Mouse (Mus musculus) lung, embryonic 14.5 days (tissue): ENCODE data around the gene Gm6482. TPM values are rescaled to one million over a fixed set of nuclear protein-coding genes. Genes with fewer than 3 reads are reported as not detected.
"Not testable (repeated sequence)": the region's sequence is repeated elsewhere in the genome, so short reads cannot be mapped to it uniquely, and the experiment has no call there.

ENCODE experiments used
- ATAC-seq: fragments of 200-750 bp; cut with Nextera tagmentation; 2 replicates; pipeline ENCODE4 v1.8.0; 2017; ENCODE audit warnings: mild to moderate bottlenecking, moderate TSS enrichment, moderate library complexity; ENCODE audit not compliant: insufficient read depth
- DNase-seq: peaks from one replicate; pipeline ENCODE4 v3.0.0-alpha.2; 2015
- H3K27ac ChIP-seq: fragments of 300-500 bp; sonication (generic); 2 replicates; pipeline ENCODE4 v1.5.1; 2014; ENCODE audit warnings: low read depth, mild to moderate bottlenecking, moderate library complexity
- H3K27me3 ChIP-seq: fragments of 300-500 bp; sonication (generic); 2 replicates; pipeline ENCODE4 v1.6.1; 2014; ENCODE audit warnings: low read length, control low read depth; ENCODE audit not compliant: insufficient read depth
- H3K36me3 ChIP-seq: fragments of 300-500 bp; sonication (generic); 2 replicates; pipeline ENCODE4 v1.6.1; 2014; ENCODE audit warnings: control low read depth; ENCODE audit not compliant: insufficient read depth
- H3K4me1 ChIP-seq: fragments of 300-500 bp; sonication (generic); 2 replicates; pipeline ENCODE4 v1.6.1; 2014; ENCODE audit warnings: antibody characterized with exemption, control low read depth; ENCODE audit not compliant: insufficient read depth
- H3K4me2 ChIP-seq: fragments of 300-500 bp; sonication (generic); 2 replicates; pipeline ENCODE4 v1.6.1; 2014; ENCODE audit warnings: mild to moderate bottlenecking
- H3K4me3 ChIP-seq: fragments of 300-500 bp; sonication (generic); 2 replicates; pipeline ENCODE4 v1.5.1; 2014; ENCODE audit warnings: low read depth, low read length
- H3K9ac ChIP-seq: fragments of 300-500 bp; sonication (generic); 2 replicates; pipeline ENCODE4 v1.6.1; 2014
- H3K9me3 ChIP-seq: fragments of 300-500 bp; sonication (generic); 2 replicates; pipeline ENCODE4 v1.6.1; 2016; ENCODE audit warnings: low read depth, low read length, control low read depth
- CTCF ChIP-seq: IDR thresholded peaks from 2 replicates; pipeline ENCODE4 v1.5.1; 2016; ENCODE audit warnings: antibody characterized with exemption, low read depth
- WGBS: fragments of 180-500 bp; shearing (Covaris S2); extraction: QIAGEN DNeasy Blood & Tissue Kit; methylation state at CpG from one replicate; pipeline ENCODE4 v1.1.7; 2014; 5-methylcytosine and 5-hydroxymethylcytosine counted together
- polyA plus RNA-seq: library from polyadenylated mRNA; unstranded; fragments of >200 nt; fragmentation: Nextera tagmentation; extraction: Ambion mirVana; gene quantifications from 2 replicates; pipeline ENCODE4 v1.2.1, GENCODE M21; 2014

Gm6482 gene
- polyA plus RNA-seq, result not detected in 2 replicates

DNA sequence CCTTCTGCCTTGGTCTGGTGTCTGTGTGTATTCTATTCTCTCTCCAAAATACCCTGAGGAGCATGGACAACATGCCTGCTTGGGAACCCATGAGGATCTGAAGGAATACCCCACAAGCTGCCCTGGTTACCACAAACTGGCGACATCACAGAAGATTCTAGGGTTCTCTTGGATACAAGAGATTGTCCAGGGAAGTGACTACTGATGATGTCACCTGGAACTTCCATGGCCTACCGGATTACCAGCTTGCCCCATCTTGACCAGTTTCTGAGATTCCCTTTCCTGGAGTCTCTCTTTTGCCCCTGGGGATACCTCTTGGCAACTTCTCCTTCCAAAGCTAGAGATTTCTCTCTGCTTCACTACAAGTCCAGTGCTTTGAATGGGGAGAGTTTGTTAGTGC, at the start of gene Gm6482:
Gene Gm6482, minus strand, starts transcription at position 101 of the 400 bp plus-strand sequence.
- not testable (repeated sequence) for H3K36me3 ChIP-seq, H3K4me2 ChIP-seq, H3K27me3 ChIP-seq, DNase-seq, H3K4me1 ChIP-seq, H3K9me3 ChIP-seq, H3K4me3 ChIP-seq, H3K27ac ChIP-seq, H3K9ac ChIP-seq, ATAC-seq
- WGBS, result no CpG with 5 or more reads among the region's 2 CpGs

DNA sequence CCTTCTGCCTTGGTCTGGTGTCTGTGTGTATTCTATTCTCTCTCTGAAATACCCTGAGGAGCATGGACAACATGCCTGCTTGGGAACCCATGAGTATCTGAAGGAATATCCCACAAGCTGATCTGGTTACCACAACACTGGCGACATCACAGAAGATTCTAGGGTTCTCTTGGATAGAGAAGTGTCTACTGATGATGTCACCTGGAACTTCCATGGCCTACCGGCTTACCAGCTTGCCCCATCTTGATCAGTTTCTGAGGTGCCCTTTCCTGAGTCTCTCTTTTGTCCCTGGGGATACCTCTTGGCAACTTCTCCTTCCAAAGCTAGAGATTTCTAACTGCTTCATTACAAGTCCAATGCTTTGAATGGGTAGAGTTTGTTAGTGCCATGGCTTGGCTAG, 45.3 kb upstream of the Gm6482 start, which contains the start of gene Gm7954:
Gene Gm7954, minus strand, starts transcription at position 101 of the 400 bp plus-strand sequence.
- H3K36me3 ChIP-seq, ATAC-seq, H3K9me3 ChIP-seq, H3K4me3 ChIP-seq, H3K4me1 ChIP-seq, H3K9ac ChIP-seq, H3K4me2 ChIP-seq, H3K27ac ChIP-seq, DNase-seq, H3K27me3 ChIP-seq: not testable (repeated sequence)
- WGBS, result no CpG with 5 or more reads among the region's 2 CpGs

DNA sequence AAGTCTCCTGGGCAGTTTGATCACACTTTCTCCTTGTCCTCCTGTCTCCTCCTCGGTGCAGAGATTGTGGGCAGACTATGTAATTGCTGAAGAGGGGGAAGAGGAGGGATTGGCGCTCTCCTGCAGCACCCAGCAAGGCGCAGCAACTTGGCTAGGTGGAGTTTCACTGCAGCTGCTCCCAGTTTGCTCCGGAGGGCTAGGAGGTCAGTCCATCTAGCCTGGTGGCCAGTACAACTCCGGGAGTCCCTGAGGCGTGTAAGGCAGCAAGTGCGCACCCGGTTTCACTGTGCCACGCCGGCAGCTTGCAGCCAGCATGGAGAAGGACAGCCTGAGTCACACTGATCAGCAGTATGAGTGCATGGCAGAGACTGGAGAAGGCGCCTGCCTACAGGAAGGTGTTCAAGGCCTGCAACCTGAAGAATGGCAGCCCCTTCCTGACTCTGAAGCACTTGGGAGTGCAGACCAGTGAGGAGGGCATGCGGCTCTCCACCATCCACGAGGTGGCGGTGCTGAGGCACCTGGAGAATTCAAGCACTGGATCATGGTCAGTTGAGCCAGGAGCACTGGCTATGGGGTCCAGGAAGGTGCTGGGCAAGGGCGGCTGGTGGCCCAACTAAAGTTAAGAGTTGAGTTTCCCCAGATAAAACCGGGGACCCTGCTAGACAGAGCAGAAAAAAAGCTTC, 17.5 kb upstream of the Gm6482 start:
- H3K27me3 ChIP-seq, H3K9me3 ChIP-seq, H3K4me2 ChIP-seq, H3K27ac ChIP-seq, H3K9ac ChIP-seq, ATAC-seq, H3K4me1 ChIP-seq, H3K36me3 ChIP-seq, H3K4me3 ChIP-seq: not testable (repeated sequence)
- WGBS, result 14% methylated on average over 11 of the region's 16 CpGs
- TF ChIP-seq CTCF, result peak; percentile 52
- peak; percentile 35 for DNase-seq

DNA sequence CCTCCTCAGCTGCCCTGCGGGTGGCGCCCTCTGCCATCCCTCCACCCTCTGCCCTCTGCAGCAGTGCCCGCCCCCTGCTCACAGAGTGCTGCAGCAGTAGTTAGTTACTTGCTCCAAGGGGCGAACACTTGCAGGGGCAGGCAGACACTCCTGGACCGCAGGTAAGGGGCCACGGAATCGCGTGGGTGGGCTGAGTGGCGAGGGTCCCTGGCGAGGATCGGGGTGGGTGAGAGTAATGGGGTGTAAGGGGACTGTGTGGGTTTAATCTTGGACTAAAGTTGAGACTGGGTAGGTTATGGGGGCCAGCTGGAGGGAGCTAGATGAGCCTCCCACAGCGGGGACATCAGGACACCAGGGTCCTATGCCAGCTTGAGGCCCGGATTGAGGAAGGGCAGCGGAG, 16.6 kb upstream of the Gm6482 start:
- not testable (repeated sequence) for ATAC-seq, H3K9me3 ChIP-seq, H3K4me1 ChIP-seq, DNase-seq, H3K4me3 ChIP-seq, H3K36me3 ChIP-seq, H3K27me3 ChIP-seq, H3K9ac ChIP-seq, H3K4me2 ChIP-seq, H3K27ac ChIP-seq
- WGBS, result 17% methylated on average over 14 of the region's 14 CpGs

DNA sequence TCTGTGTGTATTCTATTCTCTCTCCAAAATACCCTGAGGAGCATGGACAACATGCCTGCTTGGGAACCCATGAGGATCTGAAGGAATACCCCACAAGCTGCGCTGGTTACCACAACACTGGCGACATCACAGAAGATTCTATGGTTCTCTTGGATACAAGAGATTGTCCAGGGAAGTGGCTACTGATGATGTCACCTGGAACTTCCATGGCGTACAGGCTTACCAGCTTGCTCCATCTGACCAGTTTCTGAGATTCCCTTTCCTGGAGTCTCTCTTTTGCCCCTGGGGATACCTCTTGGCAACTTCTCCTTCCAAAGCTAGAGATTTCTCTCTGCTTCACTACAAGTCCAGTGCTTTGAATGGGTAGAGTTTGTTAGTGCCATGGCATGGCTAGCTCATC, 21.8 kb downstream of the Gm6482 start, which contains the start of gene Gm7945:
Gene Gm7945, minus strand, starts transcription at position 101 of the 400 bp plus-strand sequence.
- H3K9ac ChIP-seq, H3K27me3 ChIP-seq, H3K4me1 ChIP-seq, ATAC-seq, H3K4me3 ChIP-seq, H3K4me2 ChIP-seq, H3K36me3 ChIP-seq, H3K27ac ChIP-seq, H3K9me3 ChIP-seq, DNase-seq: not testable (repeated sequence)
- no CpG with 5 or more reads among the region's 3 CpGs for WGBS

Other genes starting within 250 kb of the Gm6482 start
- gene Sftpd, start 223.1 kb downstream of the Gm6482 start, polyA plus RNA-seq, result not detected in 2 replicates
- 0.17 TPM in 1 of 2 replicates, not detected in the other for gene Gm2832, start 129.5 kb downstream of the Gm6482 start, polyA plus RNA-seq
- gene Gm5798, start 59.7 kb downstream of the Gm6482 start, polyA plus RNA-seq, result not detected in 2 replicates
- gene Gm7945, start 21.9 kb downstream of the Gm6482 start, polyA plus RNA-seq, result not detected in 2 replicates
- gene Gm7954, start 45.2 kb upstream of the Gm6482 start, polyA plus RNA-seq, result not detected in 2 replicates
- not detected in 2 replicates for gene Gm3486, start 81.2 kb upstream of the Gm6482 start, polyA plus RNA-seq
- not detected in 2 replicates for gene Gm7970, start 147.3 kb upstream of the Gm6482 start, polyA plus RNA-seq
- gene 1700049E17Rik2, start 164.9 kb upstream of the Gm6482 start, polyA plus RNA-seq, result not detected in 2 replicates
- gene Gm3072, start 216.3 kb upstream of the Gm6482 start, polyA plus RNA-seq, result not detected in 2 replicates
- gene Gm3676, start 238.2 kb upstream of the Gm6482 start, polyA plus RNA-seq, result not detected in 2 replicates